Mouse (Mus musculus) left cerebral cortex, postnatal 36 days (tissue): ENCODE results near the gene Ifi206. TPM values are rescaled to one million over a fixed set of nuclear protein-coding genes. Genes with fewer than 3 reads are reported as not detected.
"Not testable (repeated sequence)": the region's sequence is repeated elsewhere in the genome, so short reads cannot be mapped to it uniquely, and the experiment has no call there.

ENCODE experiments used
- DNase-seq, 2 experiments: peaks; one replicate each; pipeline ENCODE4 v3.0.0; 2021 to 2022; ENCODE audit warnings: low spot score in 2 of 2, mixed read lengths in 1 of 2
- intact Hi-C: fragments of 180-260 bp; cut with DNase I; formaldehyde crosslinking; loops from one replicate; pipeline ENCODE4 v1.15.1; 2025
- total RNA-seq, 2 experiments: library from RNA; stranded (reverse); gene quantifications; 2 replicates each; pipeline ENCODE4 v1.2.3; 2021

Ifi206 gene
- total RNA-seq = not detected

- DNase-seq, intact Hi-C loops: not testable (repeated sequence)
Observed at GRCm38 (mm10) chr1:173490812-173491480, at the start of gene Ifi206. Gene Ifi206, minus strand, starts transcription at chr1:173491041.

- intact Hi-C loops = not testable (repeated sequence)
Observed at GRCm38 (mm10) chr1:173535791-173536190, 45.0 kb upstream of the Ifi206 start, which contains the start of gene Ifi214. Gene Ifi214, minus strand, starts transcription at chr1:173535957.

GRCm38 (mm10) chr1:173521452-173521851 lies 30.6 kb upstream of the Ifi206 start:
- DNase-seq = no peak
- intact Hi-C loops = no loop called here

More at GRCm38 (mm10) chr1:173535791-173536190, 45.0 kb upstream of the Ifi206 start, which contains the start of gene Ifi214:
- not testable (repeated sequence) for DNase-seq

GRCm38 (mm10) chr1:173510595-173510994 lies 19.8 kb upstream of the Ifi206 start:
- intact Hi-C loops = not testable (repeated sequence)

GRCm38 (mm10) chr1:173491483-173491882 lies 642 bp upstream of the Ifi206 start:
- intact Hi-C loops, DNase-seq: not testable (repeated sequence)

More at GRCm38 (mm10) chr1:173510595-173510994, 19.8 kb upstream of the Ifi206 start:
- not testable (repeated sequence) for DNase-seq

- DNase-seq, intact Hi-C loops: not testable (repeated sequence)
Observed at GRCm38 (mm10) chr1:173481182-173481574, 9.7 kb downstream of the Ifi206 start.

- DNase-seq, intact Hi-C loops: not testable (repeated sequence)
Observed at GRCm38 (mm10) chr1:173480399-173481181, 10.3 kb downstream of the Ifi206 start.

GRCm38 (mm10) chr1:173456761-173457160 lies 34.1 kb downstream of the Ifi206 start:
- intact Hi-C loops = loop anchor here (2.0 to 5.0 kb wide), 2 partner anchors 646 to 1011 kb away; no protein-coding TSS in a partner anchor
- DNase-seq = no peak

- intact Hi-C loops = loop anchor here (2.0 to 5.0 kb wide), 2 partner anchors 647 to 1011 kb away; no protein-coding TSS in a partner anchor
- no peak for DNase-seq
Observed at GRCm38 (mm10) chr1:173456139-173456754, 34.6 kb downstream of the Ifi206 start.

- no peak for DNase-seq
- intact Hi-C loops = no loop called here
Observed at GRCm38 (mm10) chr1:173451665-173452064, 39.2 kb downstream of the Ifi206 start.

GRCm38 (mm10) chr1:173450621-173451020 lies 40.2 kb downstream of the Ifi206 start:
- no peak for DNase-seq
- intact Hi-C loops = no loop called here

GRCm38 (mm10) chr1:173447067-173447466 lies 43.8 kb downstream of the Ifi206 start:
- DNase-seq = no peak
- intact Hi-C loops = no loop called here

GRCm38 (mm10) chr1:173443061-173443460 lies 47.8 kb downstream of the Ifi206 start:
- DNase-seq = no peak
- intact Hi-C loops = no loop called here

GRCm38 (mm10) chr1:173441210-173441609 lies 49.6 kb downstream of the Ifi206 start:
- no peak for DNase-seq
- intact Hi-C loops = no loop called here

- no peak for DNase-seq
- intact Hi-C loops = no loop called here
Observed at GRCm38 (mm10) chr1:173440681-173441080, 50.2 kb downstream of the Ifi206 start.

- no peak for DNase-seq
- intact Hi-C loops = no loop called here
Observed at GRCm38 (mm10) chr1:173437161-173437953, 53.5 kb downstream of the Ifi206 start.

GRCm38 (mm10) chr1:173432411-173432810 lies 58.4 kb downstream of the Ifi206 start:
- no peak for DNase-seq
- intact Hi-C loops = no loop called here

- DNase-seq = no peak
- intact Hi-C loops = no loop called here
Observed at GRCm38 (mm10) chr1:173429995-173430699, 60.7 kb downstream of the Ifi206 start.

GRCm38 (mm10) chr1:173427385-173427784 lies 63.5 kb downstream of the Ifi206 start:
- intact Hi-C loops = no loop called here
- no peak for DNase-seq
